Mouse (Mus musculus) heart, adult 2 months (tissue): ENCODE results near the gene Tsks.

Experiments used
- CTCF ChIP-seq: fragments of 200-600 bp; IDR thresholded peaks from 2 replicates; pipeline ENCODE4 v1.8.1; 2022; ENCODE audit warnings: antibody characterized with exemption, mild to moderate bottlenecking, moderate library complexity
- EP300 ChIP-seq: fragments of 200-500 bp; IDR thresholded peaks from 2 replicates; pipeline ENCODE4 v1.6.1; 2011; ENCODE audit warnings: low read depth, low read length, control low read depth; ENCODE audit not compliant: insufficient read depth

DNA sequence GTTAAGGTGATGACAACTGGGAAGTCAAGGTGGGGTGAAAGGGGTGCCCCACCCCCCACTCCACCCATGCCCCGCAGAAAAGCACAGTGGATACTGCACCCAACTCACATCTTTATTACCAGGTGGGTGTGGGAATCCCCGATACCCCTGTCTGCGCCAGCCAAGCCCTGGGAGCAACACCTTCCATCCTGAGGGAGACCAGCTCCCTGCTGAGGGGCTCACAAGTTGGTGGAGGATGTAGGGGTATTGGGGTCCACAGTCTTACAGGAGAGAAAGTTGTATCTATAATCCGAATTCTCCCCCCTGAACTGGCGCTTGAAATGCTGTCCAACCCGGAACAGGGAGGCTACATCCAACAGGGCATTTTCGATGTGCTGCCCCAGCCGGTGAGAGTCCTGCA is 16.3 kb downstream of the Tsks start:
- TF ChIP-seq CTCF (no peak), EP300 (no peak)
